Mouse (Mus musculus): ENCODE measurements around the gene Pemt. TPM values are rescaled to one million over a fixed set of nuclear protein-coding genes. Genes with fewer than 3 reads are reported as not detected.

Gene Pemt
- polyA plus RNA-seq, 1 experiment from 2014 or later = 4.3 TPM

DNA sequence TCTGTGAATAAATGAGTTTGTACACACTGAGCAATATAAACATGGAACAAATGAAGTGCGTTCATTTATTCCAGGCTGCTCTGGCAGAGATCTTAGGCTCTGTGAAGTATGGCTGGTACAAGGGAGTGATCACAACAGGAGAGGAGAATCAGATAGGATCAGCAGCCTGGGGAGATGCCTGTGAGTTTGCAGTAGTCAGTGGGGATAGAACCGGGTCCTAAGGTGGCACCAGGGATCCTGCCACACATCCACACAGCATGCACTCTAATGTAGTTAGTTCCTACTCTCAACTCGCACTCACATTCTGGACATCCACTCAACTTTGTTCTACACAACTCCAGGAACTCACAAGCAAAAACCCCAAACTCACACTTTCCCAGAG, 622 bp downstream of the Pemt start:
- no peaks in the 10 kb centered on the region for H3K27me3 ChIP-seq
- H3K9ac ChIP-seq = peak overlapping the region; percentile 55
- peak; percentile 37; the same call in 1 of the 2 replicates for ATAC-seq (ENCODE audit: low FRiP score, low read depth)
- H3K4me1 ChIP-seq = peaks cover 4% of the 10 kb centered on the region
- H3K4me3 ChIP-seq = peak overlapping the region; percentile 61
- no peaks in the 10 kb centered on the region for H3K36me3 ChIP-seq
- H3K27ac ChIP-seq = no peak overlapping the region
- WGBS = 14% methylated on average over 3 of the region's 3 CpGs
- peak overlapping the region; percentile 65 for H3K4me2 ChIP-seq (replicated peaks)
- H3K9me3 ChIP-seq = no peaks in the 10 kb centered on the region

DNA sequence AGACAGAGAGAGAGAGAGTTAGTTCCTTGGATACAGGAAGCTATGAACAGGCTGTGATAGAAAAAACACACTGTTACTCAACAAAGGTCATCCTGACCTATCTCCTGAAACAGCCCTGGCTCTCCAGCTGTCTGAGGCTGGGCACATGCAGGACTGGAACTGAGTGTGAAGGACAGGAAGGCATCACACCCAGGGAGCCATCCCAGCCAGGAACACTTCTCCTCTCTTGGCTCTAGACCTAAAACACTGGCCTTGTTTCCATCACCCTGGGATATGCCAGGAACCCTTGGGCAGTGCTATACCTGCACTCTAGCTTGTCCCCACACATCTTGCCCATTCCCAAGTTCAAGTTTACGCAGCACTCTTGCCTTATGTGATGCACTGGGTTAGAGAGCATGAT, 1.5 kb downstream of the Pemt start:
- H3K36me3 ChIP-seq = no peaks in the 10 kb centered on the region
- H3K27me3 ChIP-seq = no peaks in the 10 kb centered on the region
- ATAC-seq (ENCODE audit: low FRiP score, low read depth) = no peak
- no peaks in the 10 kb centered on the region for H3K9me3 ChIP-seq
- no peak overlapping the region for H3K4me3 ChIP-seq
- no peak overlapping the region for H3K9ac ChIP-seq
- H3K4me1 ChIP-seq = peaks cover 4% of the 10 kb centered on the region
- H3K27ac ChIP-seq = no peak overlapping the region
- no peak overlapping the region for H3K4me2 ChIP-seq (replicated peaks)
- 93% methylated on average over 1 of the region's 1 CpGs for WGBS

DNA sequence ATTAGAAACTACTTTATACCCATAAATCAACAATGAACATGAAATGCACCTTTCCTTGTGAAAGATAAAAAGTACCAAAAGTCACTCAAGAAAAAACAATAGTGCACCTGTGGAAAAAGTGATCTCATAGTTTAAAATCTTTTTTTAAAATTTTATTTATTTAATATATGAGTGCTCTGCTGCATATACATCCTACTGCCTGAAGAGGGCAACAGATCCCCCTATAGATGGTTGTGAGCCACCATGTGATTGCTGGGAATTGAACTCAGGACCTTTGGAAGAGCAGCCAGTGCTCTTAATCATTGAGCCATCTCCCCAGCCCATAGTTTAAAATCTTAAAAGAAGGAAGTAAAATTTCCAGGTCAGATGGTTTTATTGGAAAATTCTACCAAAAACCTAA, 4.0 kb downstream of the Pemt start:
- H3K4me1 ChIP-seq = peaks cover 4% of the 10 kb centered on the region
- no peak for ATAC-seq (ENCODE audit: low FRiP score, low read depth)
- no peaks in the 10 kb centered on the region for H3K9me3 ChIP-seq
- H3K36me3 ChIP-seq = no peaks in the 10 kb centered on the region
- no peak overlapping the region for H3K27ac ChIP-seq
- H3K4me3 ChIP-seq = no peak overlapping the region
- H3K9ac ChIP-seq = no peak overlapping the region
- H3K27me3 ChIP-seq = no peaks in the 10 kb centered on the region
- no peak overlapping the region for H3K4me2 ChIP-seq (replicated peaks)

DNA sequence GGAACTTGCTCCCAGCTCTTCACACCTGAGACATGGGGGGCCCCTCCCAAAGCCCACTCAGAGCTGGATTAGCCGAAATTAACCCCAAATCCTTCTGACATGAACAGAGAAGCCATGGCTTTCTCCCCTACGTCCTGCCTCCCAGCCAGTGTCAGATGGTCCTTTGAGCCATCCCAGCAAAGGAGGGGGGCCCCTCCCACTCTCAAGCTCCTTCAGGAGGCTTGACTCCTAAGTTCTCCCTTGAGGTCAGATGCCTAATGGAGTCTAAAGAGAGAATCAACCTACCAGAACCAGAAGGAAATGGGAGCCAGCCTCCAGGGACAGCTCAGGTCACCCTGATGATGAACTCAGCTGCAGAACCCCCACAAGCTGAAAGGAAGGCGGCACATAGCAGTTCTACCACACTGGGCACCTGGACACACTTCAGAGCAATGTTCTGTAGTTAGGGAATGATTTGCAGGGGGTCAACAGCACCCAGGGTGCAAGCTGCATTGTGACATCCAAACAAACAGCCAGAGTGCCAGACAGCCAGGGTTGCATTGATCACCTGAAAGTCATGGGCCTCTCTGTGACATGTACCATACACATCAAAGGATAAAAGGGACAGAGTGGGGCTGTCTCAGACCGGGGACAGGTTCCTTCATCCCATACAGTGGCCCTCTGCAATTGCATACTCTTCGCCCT, 9.6 kb downstream of the Pemt start:
- Histone ChIP-seq H3K9ac (no peak overlapping the region), H3K27me3 (no peaks in the 10 kb centered on the region), H3K36me3 (no peaks in the 10 kb centered on the region), H3K9me3 (no peaks in the 10 kb centered on the region), H3K4me3 (no peak overlapping the region), H3K4me1 (no peaks in the 10 kb centered on the region), H3K4me2 (replicated peaks) (no peak overlapping the region), H3K27ac (no peak overlapping the region)
- WGBS = 54% methylated on average over 5 of the region's 5 CpGs
- no peak for ATAC-seq (ENCODE audit: low FRiP score, low read depth)

DNA sequence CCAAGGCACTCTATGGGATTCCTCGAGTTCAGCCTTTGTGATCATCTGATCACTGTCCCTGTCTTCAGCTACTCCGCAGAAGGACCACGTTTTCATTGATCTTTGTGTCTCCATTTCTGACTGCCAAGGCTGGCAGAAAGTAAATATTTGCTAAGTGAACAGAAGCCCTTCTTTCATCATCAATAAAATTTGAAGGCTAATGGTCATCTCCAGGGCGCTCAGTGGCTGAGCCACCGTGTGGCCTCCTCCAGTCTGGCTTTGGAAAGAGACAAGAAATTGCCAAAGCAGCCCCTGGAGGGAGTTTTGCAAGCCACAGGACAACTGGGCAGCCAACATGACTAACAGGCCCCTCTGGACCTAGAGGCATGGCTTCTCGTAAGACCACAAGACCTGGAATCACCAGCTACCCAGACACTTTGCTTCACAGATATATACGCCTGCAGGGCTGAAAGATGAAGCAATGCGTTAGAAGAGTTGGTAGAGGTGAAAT, 11.3 kb downstream of the Pemt start:
- ATAC-seq (ENCODE audit: low FRiP score, low read depth) = no peak
- Histone ChIP-seq H3K27me3 (no peaks in the 10 kb centered on the region), H3K9me3 (no peaks in the 10 kb centered on the region), H3K27ac (no peak overlapping the region), H3K36me3 (no peaks in the 10 kb centered on the region), H3K4me1 (0 out of 2 replicates have a peak, but pooled peaks cover 2% of the 10 kb centered on the region), H3K4me2 (replicated peaks) (no peak overlapping the region), H3K4me3 (no peak overlapping the region), H3K9ac (no peak overlapping the region)
- 81% methylated on average over 8 of the region's 8 CpGs for WGBS

DNA sequence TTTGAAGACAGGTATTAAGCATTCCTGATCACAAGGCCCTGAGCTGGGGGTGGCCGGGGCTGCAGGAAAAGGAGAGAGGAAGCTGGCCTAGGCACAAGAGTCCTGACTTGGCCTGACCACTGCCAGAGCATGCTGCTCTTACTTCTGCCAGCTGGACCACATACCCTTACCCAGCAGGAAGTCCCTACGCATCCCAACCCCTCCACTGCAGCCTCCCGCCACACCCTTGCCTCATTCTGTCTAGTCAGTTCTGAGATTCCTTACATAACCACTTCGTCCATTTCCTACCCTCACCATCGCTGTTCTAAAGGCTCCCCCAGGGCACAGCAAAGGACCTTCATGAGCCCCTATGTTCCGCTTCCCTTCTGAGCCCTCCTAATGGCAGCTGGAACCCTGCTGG, 12.0 kb downstream of the Pemt start:
- Histone ChIP-seq H3K4me3 (no peak overlapping the region), H3K27ac (no peak overlapping the region), H3K9ac (no peak overlapping the region), H3K4me2 (replicated peaks) (no peak overlapping the region), H3K27me3 (no peaks in the 10 kb centered on the region), H3K36me3 (no peaks in the 10 kb centered on the region), H3K9me3 (no peaks in the 10 kb centered on the region), H3K4me1 (0 out of 2 replicates have a peak, but pooled peaks cover 4% of the 10 kb centered on the region)
- WGBS = 74% methylated on average over 5 of the region's 6 CpGs
- no peak for ATAC-seq (ENCODE audit: low FRiP score, low read depth)

DNA sequence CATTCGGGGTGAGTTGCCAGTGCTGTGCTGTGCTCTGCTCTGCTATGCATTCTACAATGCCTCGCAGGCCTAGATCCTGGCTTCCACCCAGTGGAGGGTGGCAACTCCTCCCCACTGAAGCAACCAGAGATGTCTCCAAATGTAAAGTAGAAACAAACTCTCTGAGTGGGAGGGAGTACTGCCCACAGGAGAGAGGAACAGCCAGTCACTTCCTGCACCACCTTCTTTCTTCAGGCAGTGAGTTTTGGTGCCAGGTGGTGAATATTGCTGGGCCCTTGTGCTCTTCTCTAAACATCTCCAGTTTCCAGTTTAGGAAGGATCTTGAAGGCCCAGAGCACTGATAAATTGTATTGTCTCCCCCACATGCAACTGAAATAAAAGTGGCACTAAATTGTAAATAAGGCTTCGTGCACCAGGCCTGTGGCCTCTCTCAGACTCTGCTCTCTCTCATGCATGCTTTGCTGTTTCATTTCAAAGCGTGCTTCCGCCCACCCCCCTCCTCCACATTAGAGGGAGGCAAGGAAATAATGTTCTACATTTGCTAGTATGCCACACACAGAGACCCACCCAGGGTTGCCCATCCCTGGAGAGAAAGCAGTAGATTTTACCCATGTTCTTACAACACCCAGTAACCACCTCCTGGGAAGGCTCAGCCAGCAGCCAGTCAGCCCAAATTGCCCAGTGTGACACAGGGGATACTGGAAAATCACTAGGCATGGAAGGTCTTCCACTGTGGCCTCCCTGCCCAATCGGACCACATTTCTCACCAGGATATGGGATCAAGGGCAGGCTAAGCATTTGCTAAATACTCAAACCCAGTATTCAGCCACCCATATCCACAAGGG, 13.5 kb downstream of the Pemt start:
- H3K4me1 ChIP-seq = 0 out of 2 replicates have a peak, but pooled peaks cover 4% of the 10 kb centered on the region
- H3K36me3 ChIP-seq = no peaks in the 10 kb centered on the region
- no peak overlapping the region for H3K4me3 ChIP-seq
- no peaks in the 10 kb centered on the region for H3K9me3 ChIP-seq
- WGBS = 71% methylated on average over 6 of the region's 6 CpGs
- no peak overlapping the region for H3K4me2 ChIP-seq (replicated peaks)
- H3K9ac ChIP-seq = no peak overlapping the region
- no peaks in the 10 kb centered on the region for H3K27me3 ChIP-seq
- ATAC-seq (ENCODE audit: low FRiP score, low read depth) = no peak
- no peak overlapping the region for H3K27ac ChIP-seq

DNA sequence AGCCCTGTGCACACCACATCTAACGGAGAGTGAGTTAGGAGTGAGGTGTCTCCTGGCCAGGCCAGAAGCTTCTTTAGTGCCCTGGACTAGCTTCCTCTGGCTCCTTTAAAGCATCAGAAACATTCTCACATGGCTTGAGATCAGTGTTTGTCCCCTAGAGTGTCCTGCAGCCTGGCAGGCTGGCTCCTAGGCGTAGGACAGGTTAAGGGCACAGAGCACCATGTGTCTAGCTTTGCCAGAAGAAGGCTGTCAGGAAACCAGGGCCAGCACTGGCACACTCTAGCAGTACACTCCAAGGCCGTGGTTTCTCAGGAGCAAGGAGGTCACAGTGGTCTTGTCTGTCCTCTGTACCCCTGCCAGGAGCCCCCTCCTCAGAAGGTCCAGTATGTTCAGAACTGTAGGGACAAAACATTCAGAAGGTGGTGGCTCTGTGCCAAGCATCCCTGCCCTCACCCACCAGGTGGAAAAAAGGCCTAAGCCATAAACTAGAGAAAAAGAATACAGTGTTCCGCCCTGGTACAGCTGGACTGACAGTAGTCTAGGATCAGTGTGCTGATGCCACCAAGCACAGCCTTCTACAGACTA, 15.4 kb downstream of the Pemt start:
- Histone ChIP-seq H3K4me1 (0 out of 2 replicates have a peak, but pooled peaks cover 4% of the 10 kb centered on the region), H3K27ac (no peak overlapping the region), H3K4me3 (no peak overlapping the region), H3K27me3 (0 out of 2 replicates have a peak, but pooled peaks cover 4% of the 10 kb centered on the region), H3K36me3 (no peaks in the 10 kb centered on the region), H3K9me3 (no peaks in the 10 kb centered on the region), H3K9ac (no peak overlapping the region), H3K4me2 (replicated peaks) (no peak overlapping the region)
- 86% methylated on average over 4 of the region's 4 CpGs for WGBS
- ATAC-seq (ENCODE audit: low FRiP score, low read depth) = no peak

DNA sequence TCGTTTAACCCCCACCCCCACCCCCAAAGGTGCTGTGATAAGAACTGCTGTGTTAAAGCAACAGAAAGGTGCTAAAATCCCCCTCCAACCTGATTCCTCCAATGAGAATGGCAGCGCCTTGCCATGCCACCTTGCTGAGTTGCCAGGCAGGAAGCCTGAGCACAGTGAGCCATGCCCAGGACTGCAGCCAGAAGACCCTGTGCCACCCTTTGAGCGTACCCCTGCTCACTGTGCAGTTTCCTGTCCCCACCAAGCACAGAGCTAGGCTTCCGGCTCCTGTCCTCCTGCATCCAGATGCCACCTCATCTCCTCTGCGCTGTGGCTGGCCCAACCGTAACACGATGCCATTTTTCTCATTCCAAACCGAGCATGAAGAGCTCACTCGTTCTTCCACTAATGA, 16.3 kb downstream of the Pemt start:
- WGBS = 44% methylated on average over 9 of the region's 9 CpGs
- Histone ChIP-seq H3K9ac (no peak overlapping the region), H3K36me3 (no peaks in the 10 kb centered on the region), H3K4me2 (replicated peaks) (no peak overlapping the region), H3K27me3 (0 out of 2 replicates have a peak, but pooled peaks cover 4% of the 10 kb centered on the region), H3K27ac (no peak overlapping the region), H3K4me1 (0 out of 2 replicates have a peak, but pooled peaks cover 4% of the 10 kb centered on the region), H3K9me3 (no peaks in the 10 kb centered on the region), H3K4me3 (no peak overlapping the region)
- no peak for ATAC-seq (ENCODE audit: low FRiP score, low read depth)

DNA sequence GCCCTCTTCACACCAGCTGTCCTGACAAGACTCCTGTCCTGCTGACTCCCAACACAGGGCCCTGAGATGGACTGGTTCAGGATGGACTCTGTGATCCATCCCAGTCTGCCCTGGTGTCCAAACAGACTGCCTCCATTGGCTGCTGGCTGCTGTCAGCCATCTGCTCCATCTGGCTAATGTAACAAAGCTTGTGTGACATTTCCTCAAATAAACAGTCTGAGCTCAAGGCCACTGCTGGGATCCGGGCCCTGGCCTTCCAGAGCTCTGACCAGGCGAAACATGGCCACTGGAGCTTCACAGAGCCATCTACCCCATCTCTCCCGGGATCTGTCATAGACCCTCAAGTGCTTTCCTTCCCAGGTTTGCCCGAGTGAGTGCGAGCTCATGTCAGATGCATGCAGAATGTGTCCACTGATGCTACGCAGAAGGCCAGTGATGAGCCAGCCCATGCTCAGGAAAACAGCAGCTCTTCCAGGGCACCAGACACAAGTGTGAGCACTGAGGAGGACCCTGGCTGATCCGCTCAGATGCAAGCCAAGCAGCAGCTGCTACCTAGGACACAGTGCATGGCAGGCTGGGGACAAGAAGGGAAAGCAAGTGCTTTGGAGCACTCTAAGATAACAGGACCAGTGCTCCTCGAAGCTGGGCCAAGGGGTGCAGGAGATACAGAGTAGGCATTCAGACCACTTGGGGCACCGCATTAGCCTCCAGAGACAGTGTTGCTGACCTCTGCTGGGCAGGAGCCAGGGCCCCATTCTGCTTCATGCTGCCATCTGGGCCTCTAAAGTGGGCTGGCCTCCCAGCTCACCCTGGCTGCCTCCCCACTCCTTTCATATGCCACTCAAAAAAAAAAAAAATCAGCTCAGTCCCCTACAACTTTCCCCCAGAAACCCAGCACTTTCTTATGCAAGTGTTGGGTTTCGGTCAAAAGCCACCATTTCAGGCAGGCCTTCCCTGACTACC, 18.1 kb downstream of the Pemt start:
- Histone ChIP-seq H3K27me3 (0 out of 2 replicates have a peak, but pooled peaks cover 4% of the 10 kb centered on the region), H3K27ac (no peak overlapping the region), H3K9me3 (no peaks in the 10 kb centered on the region), H3K4me1 (0 out of 2 replicates have a peak, but pooled peaks cover 4% of the 10 kb centered on the region), H3K4me3 (no peak overlapping the region), H3K36me3 (no peaks in the 10 kb centered on the region), H3K4me2 (replicated peaks) (no peak overlapping the region), H3K9ac (no peak overlapping the region)
- 76% methylated on average over 10 of the region's 10 CpGs for WGBS
- ATAC-seq (ENCODE audit: low FRiP score, low read depth) = no peak

DNA sequence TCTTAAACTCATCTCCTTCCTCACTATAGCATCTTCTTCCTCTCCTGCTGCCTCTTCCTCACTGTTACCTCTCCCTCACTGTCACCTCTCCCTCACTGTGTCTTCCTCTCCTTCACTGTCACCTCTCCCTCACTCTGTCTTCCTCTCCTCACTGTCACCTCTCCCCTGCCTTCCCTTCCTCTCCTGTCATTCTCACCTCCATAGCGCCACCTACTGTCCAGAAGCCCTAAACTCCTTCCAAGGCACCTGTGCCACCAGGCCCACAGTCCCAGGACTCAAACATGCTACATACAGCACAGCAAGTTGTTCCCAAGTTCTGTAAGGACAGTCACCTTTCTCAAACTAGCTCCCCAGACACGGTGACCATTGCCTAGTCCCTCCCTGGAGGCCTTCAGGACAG, 19.0 kb downstream of the Pemt start:
- H3K27me3 ChIP-seq = 0 out of 2 replicates have a peak, but pooled peaks cover 4% of the 10 kb centered on the region
- no peak overlapping the region for H3K4me2 ChIP-seq (replicated peaks)
- H3K9me3 ChIP-seq = no peaks in the 10 kb centered on the region
- H3K4me1 ChIP-seq = 0 out of 2 replicates have a peak, but pooled peaks cover 4% of the 10 kb centered on the region
- H3K36me3 ChIP-seq = no peaks in the 10 kb centered on the region
- no peak overlapping the region for H3K27ac ChIP-seq
- H3K9ac ChIP-seq = no peak overlapping the region; the same call in 1 of the 2 replicates
- H3K4me3 ChIP-seq = no peak overlapping the region
- 6% methylated on average over 2 of the region's 2 CpGs for WGBS
- ATAC-seq (ENCODE audit: low FRiP score, low read depth) = no peak
